Mouse (Mus musculus) liver, embryonic 14.5 days (tissue): Measurements from ENCODE around the gene Cryzl1.

Source experiments
- CTCF ChIP-seq: IDR thresholded peaks from 2 replicates; pipeline ENCODE4 v1.5.1; 2016; ENCODE audit warnings: antibody characterized with exemption, low read depth, control low read depth
- EP300 ChIP-seq: IDR thresholded peaks from 2 replicates; pipeline ENCODE4 v1.6.1; 2016; ENCODE audit warnings: antibody characterized with exemption, low read depth

DNA sequence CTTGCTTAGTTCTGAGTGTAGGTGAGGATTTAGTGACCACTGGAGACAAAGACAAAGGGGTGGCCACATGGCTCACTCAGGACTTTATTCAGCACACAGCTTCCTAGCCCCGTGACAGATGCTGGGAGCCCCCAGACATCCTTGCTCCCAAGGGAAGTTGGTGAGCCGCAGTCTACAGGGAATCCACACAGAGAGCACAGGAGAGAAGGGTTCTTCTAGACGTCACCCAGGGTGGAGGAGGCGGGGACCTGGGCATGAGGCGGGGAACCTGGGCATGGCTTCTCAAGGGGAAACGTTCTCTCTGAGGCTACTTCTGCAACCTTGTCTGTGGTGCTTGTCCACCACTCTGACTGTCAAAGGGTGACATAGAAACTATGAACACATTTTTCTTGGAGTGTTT lies 35.2 kb upstream of the Cryzl1 start:
- no peak for TF ChIP-seq CTCF
- no peak for TF ChIP-seq EP300
